Mouse (Mus musculus) thymus, adult 18-20 months (tissue): ENCODE measurements around the gene Ccdc93.

Source experiments
- DNase-seq, 2 experiments: peaks; one replicate each; pipeline ENCODE4 v3.0.0; 2022; ENCODE audit warnings: mixed read lengths in 2 of 2

The Ccdc93 gene

GRCm38 (mm10) chr1:121527600-121528398 is 97.0 kb downstream of the Ccdc93 start:
- no peak for DNase-seq

DNA sequence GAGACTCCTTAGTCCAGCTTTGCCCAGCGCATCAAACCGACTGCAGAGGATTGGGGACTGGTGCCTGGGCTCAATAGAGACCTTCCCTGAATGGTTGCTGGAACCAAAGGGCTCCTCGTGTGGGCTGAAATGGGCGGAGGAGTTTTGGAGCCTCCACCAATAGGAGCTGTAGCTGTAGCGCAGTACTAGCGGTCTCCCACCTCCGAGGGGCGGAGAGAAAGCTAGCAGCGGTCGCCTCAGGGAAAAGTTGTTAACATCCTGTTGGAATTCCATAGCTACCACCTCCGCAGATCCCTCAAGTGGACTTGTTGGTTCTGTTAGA is 97.5 kb downstream of the Ccdc93 start, which contains the start of gene Htr5b:
Htr5b (minus strand) TSS at position 67 of the 322 bp plus-strand sequence.
- no peak for DNase-seq

DNA sequence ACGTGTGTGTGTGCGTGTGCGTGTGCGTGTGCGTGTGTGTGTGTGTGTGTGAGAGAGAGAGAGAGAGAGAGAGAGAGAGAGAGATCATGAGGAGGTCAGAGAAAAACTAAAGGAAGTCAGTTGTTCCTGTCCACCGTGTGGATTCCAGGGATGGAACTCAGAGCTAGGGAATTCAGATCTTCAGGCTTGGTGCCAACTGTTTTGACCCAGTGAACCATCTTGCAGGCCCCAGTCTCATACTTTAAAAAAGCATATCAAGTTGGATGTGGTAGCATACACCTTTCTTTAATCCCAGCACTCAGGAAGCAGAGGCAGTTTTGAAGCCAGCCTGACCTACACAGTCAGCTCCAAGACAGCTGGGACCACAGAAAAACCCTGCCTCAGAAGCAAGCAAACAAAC is 98.4 kb downstream of the Ccdc93 start:
- no peak for DNase-seq

DNA sequence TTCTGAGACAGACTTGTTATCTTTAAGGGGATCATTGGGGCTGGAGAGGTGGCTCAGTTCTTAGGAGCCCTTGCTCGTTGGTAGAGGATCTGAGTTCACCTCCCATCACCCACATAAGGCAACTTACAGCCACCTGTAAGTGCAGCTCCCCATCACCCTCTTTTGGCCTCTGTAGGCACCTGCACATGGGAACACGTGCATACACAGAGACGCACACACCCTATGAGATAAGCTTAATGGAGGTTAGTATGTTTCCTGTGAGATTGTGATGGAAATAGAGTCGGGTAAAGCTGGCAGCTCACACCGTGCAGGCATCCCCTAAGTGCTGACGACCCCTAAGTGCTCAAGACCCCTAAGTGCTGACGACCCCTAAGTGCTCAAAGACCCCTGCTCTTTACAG is 100.6 kb downstream of the Ccdc93 start:
- DNase-seq, result no peak

DNA sequence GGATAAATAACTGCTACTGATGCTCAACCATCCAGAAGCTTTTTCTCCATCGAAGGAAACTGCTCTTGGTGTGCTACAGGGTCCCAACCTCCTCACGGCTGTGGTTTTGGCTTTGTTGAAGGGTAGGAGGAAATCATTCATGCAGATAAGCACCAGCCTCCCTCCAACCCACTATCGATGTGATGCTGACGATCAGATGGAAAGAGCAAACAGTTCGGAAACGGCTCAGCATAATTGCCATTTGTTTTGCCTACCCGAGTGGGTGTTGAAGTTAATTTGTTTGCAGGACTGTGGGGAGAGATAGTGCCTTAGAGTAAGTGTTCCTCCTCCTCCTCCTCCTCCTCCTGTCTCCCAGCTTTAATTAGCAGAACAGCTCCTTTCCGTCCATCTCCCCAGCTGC is 109.5 kb downstream of the Ccdc93 start:
- DNase-seq, result no peak

DNA sequence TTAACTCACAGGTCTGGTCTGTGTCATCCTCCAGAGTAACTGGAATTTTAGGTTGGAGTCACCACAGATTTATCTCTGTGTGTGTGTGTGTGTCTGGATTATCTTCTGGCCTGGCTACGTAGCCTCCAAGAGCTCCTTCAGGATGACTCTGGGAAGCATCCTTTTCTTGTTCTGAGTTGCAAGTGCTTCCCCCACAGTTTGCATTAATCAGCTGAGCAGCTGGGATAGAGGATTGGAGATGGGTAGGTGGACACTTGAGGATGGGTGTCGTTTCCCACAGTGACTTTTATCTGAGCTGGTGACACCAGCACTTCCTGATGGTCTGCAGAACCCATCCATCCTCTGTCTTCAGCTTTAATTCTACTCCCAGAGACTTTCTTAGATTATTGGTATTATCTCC is 116.0 kb downstream of the Ccdc93 start:
- DNase-seq, result no peak

DNA sequence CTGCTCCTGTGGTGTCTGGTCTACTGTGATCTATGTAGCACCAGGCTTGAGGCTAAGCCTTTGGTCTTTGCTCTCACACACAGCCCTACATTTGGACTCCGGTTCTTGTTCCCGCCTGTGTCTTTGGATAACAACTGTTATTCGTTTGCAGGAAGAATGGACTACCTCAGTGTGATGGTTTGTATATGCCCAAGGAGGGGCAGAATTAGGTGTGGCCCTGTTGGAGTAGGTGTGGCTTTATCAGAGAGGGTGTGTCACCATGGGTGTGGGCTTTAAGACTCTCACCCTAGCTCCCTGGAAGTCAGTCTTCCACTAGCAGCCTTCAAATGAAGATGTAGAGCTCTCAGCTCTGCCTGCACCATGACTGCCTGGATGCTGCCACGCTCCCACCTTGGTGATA is 117.8 kb downstream of the Ccdc93 start:
- no peak for DNase-seq

GRCm38 (mm10) chr1:121549456-121549855 is 118.6 kb downstream of the Ccdc93 start:
- DNase-seq, result no peak

DNA sequence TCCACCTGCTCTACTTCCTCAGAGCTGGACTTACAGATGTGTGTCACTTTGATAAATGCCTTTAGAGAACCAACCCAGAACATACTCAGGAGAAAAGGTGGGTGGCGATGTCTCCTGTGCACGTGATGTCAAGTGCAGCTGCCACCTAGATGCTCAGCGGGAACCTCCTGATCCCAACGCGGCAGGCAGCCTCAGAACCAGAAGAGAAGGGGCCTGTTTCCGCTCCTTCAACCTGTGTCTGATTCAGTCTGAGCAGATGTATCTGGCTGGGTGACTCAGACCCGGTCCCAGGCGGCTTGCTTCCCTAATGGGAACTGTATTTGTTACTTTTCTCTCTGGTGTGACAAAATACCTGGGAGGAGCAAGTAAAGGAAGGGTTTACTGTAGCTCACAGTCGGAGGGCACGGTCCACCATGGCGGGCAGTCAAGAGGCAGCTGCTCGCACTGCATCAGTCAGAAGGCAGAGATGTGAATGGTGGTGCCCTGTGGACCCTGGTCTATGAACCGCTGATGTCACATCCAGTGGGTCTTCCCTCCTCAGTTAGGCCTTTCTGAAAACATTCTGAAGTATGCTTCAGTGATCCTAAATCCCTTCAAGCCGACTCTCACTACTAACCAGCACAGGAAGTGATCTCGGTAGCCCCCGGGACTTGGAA is 120.1 kb downstream of the Ccdc93 start:
- DNase-seq, result no peak

- no peak for DNase-seq
Observed at GRCm38 (mm10) chr1:121551457-121551835, 120.6 kb downstream of the Ccdc93 start.
